Mouse (Mus musculus) intestine, embryonic 14.5 days (tissue): ENCODE measurements around the gene Igfals. TPM values are rescaled to one million over a fixed set of nuclear protein-coding genes. Genes with fewer than 3 reads are reported as not detected.
A peak's percentile ranks its signal among the peaks of the same experiment; 100 is the strongest.

Source experiments
- ATAC-seq: fragments of 200-750 bp; cut with Nextera tagmentation; replicated peaks from 2 replicates; pipeline ENCODE4 v1.8.0; 2017; ENCODE audit warnings: low read depth, moderate number of reproducible peaks, moderate TSS enrichment, moderate library complexity; ENCODE audit not compliant: low FRiP score, low TSS enrichment
- DNase-seq: peaks from one replicate; pipeline ENCODE4 v3.0.0-alpha.2; 2018; ENCODE audit warnings: low spot score
- H3K27ac ChIP-seq: fragments of 300-500 bp; sonication (generic); 2 replicates; pipeline ENCODE4 v1.5.1; 2014; ENCODE audit warnings: low read depth, mild to moderate bottlenecking, control low read depth
- H3K27me3 ChIP-seq: fragments of 300-500 bp; sonication (generic); replicated peaks from 2 replicates; pipeline ENCODE4 v1.6.1; 2014; ENCODE audit warnings: low read length, control low read depth; ENCODE audit not compliant: control insufficient read depth, insufficient read depth
- H3K36me3 ChIP-seq: fragments of 300-500 bp; sonication (generic); 2 replicates; pipeline ENCODE4 v1.6.1; 2014; ENCODE audit warnings: low read length, control low read depth; ENCODE audit not compliant: control insufficient read depth, insufficient read depth
- H3K4me1 ChIP-seq: fragments of 300-500 bp; sonication (generic); replicated peaks from 2 replicates; pipeline ENCODE4 v1.6.1; 2014; ENCODE audit warnings: low read length, control low read depth, mixed read lengths; ENCODE audit not compliant: control insufficient read depth, insufficient read depth
- H3K4me2 ChIP-seq: fragments of 300-500 bp; sonication (generic); 2 replicates; pipeline ENCODE4 v1.6.1; 2014; ENCODE audit warnings: low read length
- H3K4me3 ChIP-seq: fragments of 300-500 bp; sonication (generic); 2 replicates; pipeline ENCODE4 v1.5.1; 2014; ENCODE audit warnings: low read depth, low read length, control low read depth, mixed read lengths
- H3K9ac ChIP-seq: fragments of 300-500 bp; sonication (generic); 2 replicates; pipeline ENCODE4 v1.6.1; 2014; ENCODE audit warnings: mild to moderate bottlenecking, low read length
- H3K9me3 ChIP-seq: fragments of 300-500 bp; sonication (generic); 2 replicates; pipeline ENCODE4 v1.6.1; 2016; ENCODE audit warnings: low read length, control low read depth; ENCODE audit not compliant: control insufficient read depth
- WGBS: fragments of 180-500 bp; shearing (Covaris S2); extraction: QIAGEN DNeasy Blood & Tissue Kit; methylation state at CpG from one replicate; pipeline ENCODE4 v1.1.7; 2014; 5-methylcytosine and 5-hydroxymethylcytosine counted together
- polyA plus RNA-seq: library from polyadenylated mRNA; unstranded; fragments of >200 nt; fragmentation: Nextera tagmentation; extraction: Ambion mirVana; gene quantifications from 2 replicates; pipeline ENCODE4 v1.2.1, GENCODE M21; 2014

Gene Igfals
- polyA plus RNA-seq, 1 experiment from 2014 or later, result 0.84 TPM

DNA sequence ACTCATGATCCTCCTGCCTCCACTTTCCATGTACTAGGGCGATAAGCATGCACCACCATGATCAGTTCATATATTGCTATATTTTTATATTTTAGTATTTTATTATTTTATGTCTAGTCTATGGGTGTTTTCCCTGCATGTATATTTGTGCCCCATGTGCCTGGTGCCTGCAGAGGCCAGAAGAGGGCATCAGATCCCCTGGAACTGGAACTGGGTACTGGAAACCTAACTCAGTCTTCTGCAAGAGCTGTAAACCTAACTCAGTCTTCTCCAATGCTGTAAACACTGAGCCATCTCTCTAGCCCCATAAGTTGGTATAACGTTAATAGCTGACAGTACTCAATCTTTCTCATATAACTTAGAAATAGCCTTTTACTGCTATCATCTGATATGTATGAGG is 23.2 kb upstream of the Igfals start:
- H3K27me3 ChIP-seq, result peaks cover 2% of the 10 kb centered on the region; the same call in 1 of the 2 replicates
- DNase-seq (no peak), ATAC-seq (no peak)
- 57% methylated on average over 2 of the region's 2 CpGs for WGBS
- H3K4me3 ChIP-seq, result no peak overlapping the region
- no peak overlapping the region for H3K27ac ChIP-seq
- no peaks in the 10 kb centered on the region for H3K9me3 ChIP-seq
- H3K36me3 ChIP-seq, result no peaks in the 10 kb centered on the region
- no peaks in the 10 kb centered on the region for H3K4me1 ChIP-seq
- H3K9ac ChIP-seq, result no peak overlapping the region
- no peak overlapping the region for H3K4me2 ChIP-seq

DNA sequence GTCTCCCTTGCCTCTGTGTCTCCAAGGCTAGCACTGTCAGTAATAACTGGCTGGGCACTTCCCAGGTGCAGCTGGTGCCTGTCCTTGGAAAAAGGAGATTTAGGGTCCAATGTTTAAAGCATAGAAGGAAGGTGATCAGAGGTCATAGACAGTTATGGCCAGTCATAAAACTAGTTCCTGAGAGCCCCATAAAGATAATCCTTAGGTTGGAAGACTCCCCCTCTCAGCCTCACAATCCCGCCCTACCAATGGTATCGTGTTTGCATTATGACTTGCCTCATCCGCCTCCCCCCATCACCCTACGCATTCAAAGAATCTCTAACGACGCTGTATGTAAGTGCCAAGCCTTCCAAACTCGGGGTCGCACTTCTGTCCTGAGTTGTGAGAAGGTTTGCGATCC is 21.3 kb upstream of the Igfals start:
- H3K4me3 ChIP-seq, result no peak overlapping the region
- no peaks in the 10 kb centered on the region for H3K36me3 ChIP-seq
- no peak overlapping the region for H3K27ac ChIP-seq
- WGBS, result 35% methylated on average over 9 of the region's 9 CpGs
- no peak overlapping the region for H3K9ac ChIP-seq
- no peaks in the 10 kb centered on the region for H3K9me3 ChIP-seq
- DNase-seq (no peak), ATAC-seq (no peak)
- peaks cover 6% of the 10 kb centered on the region for H3K4me1 ChIP-seq
- peak overlapping the region; percentile 13; the same call in 1 of the 2 replicates for H3K4me2 ChIP-seq
- H3K27me3 ChIP-seq, result no peaks in the 10 kb centered on the region; the same call in 1 of the 2 replicates

DNA sequence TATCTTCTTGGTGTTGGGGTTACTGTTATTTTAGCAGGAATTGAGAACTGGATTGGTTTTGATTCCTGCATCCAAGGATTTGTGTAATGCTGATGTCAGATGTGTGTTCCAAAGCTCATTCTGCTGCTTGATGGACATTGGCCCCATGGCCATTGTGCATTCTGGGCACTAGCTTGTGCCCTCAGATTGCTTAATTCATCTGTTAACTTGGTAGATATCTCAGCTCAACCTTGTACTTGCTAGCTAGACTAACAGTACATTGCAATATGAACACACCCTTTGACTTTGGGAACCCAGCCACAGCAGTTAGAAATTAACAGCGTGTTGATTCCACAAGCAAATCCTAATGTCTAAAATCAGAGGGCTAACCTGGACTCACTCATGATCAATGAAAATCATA is 18.4 kb upstream of the Igfals start:
- ATAC-seq (no peak), DNase-seq (no peak)
- H3K9ac ChIP-seq, result no peak overlapping the region
- H3K4me1 ChIP-seq, result peaks cover 12% of the 10 kb centered on the region
- WGBS, result 100% methylated on average over 1 of the region's 1 CpGs
- no peak overlapping the region for H3K27ac ChIP-seq
- H3K27me3 ChIP-seq, result peaks cover 6% of the 10 kb centered on the region; the same call in 1 of the 2 replicates
- no peaks in the 10 kb centered on the region for H3K36me3 ChIP-seq
- no peaks in the 10 kb centered on the region for H3K9me3 ChIP-seq
- H3K4me2 ChIP-seq, result no peak overlapping the region
- H3K4me3 ChIP-seq, result no peak overlapping the region

DNA sequence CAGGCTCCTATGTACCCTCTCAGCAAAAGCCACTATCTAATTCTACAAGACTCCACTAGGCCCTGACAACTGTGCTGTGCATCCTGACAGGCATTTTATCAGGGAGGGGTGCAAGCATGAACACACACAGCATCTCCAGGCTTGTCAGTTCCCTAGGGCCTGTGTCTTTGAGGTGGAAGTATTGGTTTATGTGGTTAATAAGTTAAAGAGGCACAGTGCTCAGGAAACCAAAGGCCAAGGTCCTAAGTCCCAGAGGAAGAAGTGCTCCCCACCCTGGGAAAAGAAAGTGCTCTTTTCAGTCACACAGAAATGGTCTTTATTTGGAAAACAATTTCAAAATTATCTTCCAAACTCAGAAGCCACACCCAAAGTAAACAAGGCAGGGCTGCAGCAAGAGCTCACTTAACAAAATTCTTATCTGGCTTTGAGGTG is 17.2 kb upstream of the Igfals start:
- DNase-seq (no peak), ATAC-seq (no peak)
- H3K4me2 ChIP-seq, result peak overlapping the region; percentile 91
- H3K9ac ChIP-seq, result no peak overlapping the region
- no peak overlapping the region for H3K27ac ChIP-seq
- peaks cover 6% of the 10 kb centered on the region; the same call in 1 of the 2 replicates for H3K27me3 ChIP-seq
- peaks cover 12% of the 10 kb centered on the region for H3K4me1 ChIP-seq
- no peaks in the 10 kb centered on the region for H3K9me3 ChIP-seq
- H3K4me3 ChIP-seq, result peak overlapping the region; percentile 96
- peaks cover 5% of the 10 kb centered on the region; the same call in 1 of the 2 replicates for H3K36me3 ChIP-seq

DNA sequence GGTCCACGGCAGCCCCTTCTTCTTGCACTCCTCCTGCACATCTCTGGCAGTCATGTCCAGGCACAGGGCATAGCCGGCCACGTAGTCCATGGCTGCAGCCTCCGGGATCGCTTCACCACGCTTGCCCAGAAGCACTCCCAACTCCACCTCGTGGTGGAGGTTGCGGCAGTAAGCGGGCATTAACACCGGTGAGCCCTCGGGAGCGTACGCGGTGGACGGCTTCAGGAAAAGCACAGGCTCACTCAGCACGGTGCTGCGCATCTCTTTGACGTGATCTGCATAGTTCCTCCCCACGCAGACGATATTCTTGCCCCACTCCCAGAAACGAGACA is 16.1 kb upstream of the Igfals start:
- Histone ChIP-seq H3K27me3 (peaks cover 6% of the 10 kb centered on the region; the same call in 1 of the 2 replicates), H3K4me3 (peak overlapping the region; percentile 96), H3K9ac (peak overlapping the region; percentile 71), H3K36me3 (peaks cover 15% of the 10 kb centered on the region), H3K4me2 (peak overlapping the region; percentile 91), H3K4me1 (peaks cover 12% of the 10 kb centered on the region), H3K27ac (peak overlapping the region; percentile 91), H3K9me3 (no peaks in the 10 kb centered on the region)
- DNase-seq (no peak), ATAC-seq (no peak; the same call in 1 of the 2 replicates)
- WGBS, result under 1% methylated on average over 21 of the region's 21 CpGs

DNA sequence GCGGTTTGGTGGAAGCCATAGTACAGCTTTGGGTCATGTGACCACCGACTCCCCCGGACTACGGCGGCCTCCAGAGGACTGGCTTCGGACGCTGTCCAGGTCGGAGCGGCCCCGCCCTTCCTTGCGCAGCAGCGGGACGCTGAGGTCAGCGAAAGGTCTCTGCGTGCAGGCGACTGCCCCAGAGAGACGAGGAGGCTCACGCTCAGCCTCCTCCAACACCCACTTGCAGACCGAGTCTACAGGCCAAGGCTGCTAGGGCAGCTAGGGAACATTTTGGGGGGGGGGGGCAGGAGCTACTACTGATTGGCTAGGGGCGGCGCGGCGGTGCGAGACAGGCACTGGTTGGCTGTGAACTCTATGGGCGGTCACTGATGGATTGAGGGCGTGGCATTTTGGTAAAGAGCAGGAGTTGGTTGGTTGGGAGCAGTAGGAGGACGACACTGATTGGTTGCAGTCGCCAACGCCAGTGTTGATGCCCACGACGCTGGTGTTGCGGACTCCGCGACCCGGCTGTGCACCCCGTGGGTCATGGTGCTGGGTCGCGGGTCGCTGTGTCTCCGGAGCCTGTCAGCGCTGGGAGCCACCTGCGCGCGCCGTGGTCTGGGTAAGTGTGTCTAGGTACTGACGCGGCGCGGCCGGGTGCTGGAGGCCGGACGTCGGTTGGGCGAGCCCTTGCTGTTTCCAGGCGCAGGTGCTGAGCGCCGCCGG is 15.6 kb upstream of the Igfals start, which contains the start of gene Fahd1:
Gene Fahd1 (minus strand): TSS at position 300 of the 708 bp plus-strand sequence.
- Histone ChIP-seq H3K27ac (peak within 1 kb of the TSS; percentile 91), H3K9ac (peak within 1 kb of the TSS; percentile 71), H3K27me3 (peaks cover 6% of the 10 kb centered on the region; the same call in 1 of the 2 replicates), H3K9me3 (no peaks in the 10 kb centered on the region), H3K4me1 (peaks cover 12% of the 10 kb centered on the region), H3K4me2 (peak within 1 kb of the TSS; percentile 94), H3K4me3 (peak within 1 kb of the TSS; percentile 96), H3K36me3 (peaks cover 15% of the 10 kb centered on the region)
- WGBS, result under 1% methylated on average over 58 of the region's 58 CpGs
- ATAC-seq (peak; percentile 99), DNase-seq (peak; percentile 97)

DNA sequence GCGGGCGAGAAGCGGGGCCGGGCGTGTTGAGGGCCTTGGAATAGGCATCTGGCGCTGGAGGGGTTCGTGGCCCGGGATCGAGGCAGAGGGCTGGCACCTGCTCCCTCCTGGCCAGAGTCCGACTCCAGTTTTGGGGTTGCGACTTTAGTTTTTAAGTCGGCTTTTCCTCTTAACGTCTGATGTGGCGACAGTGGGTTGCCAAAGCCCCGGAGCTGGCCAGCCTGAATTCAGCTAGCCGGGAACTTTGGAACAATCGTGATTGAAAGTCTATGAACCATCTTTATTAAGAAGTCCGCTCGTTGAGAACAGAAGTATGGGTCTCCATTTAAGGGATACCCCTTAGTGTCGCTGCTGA is 15.0 kb upstream of the Igfals start:
- Histone ChIP-seq H3K4me1 (peaks cover 12% of the 10 kb centered on the region), H3K4me3 (peak overlapping the region; percentile 96), H3K9ac (peak overlapping the region; percentile 71), H3K9me3 (no peaks in the 10 kb centered on the region), H3K36me3 (peaks cover 15% of the 10 kb centered on the region), H3K4me2 (peak overlapping the region; percentile 94), H3K27ac (no peak overlapping the region), H3K27me3 (peaks cover 6% of the 10 kb centered on the region; the same call in 1 of the 2 replicates)
- DNase-seq, result no peak
- under 1% methylated on average over 20 of the region's 20 CpGs for WGBS
- ATAC-seq, result no peak

DNA sequence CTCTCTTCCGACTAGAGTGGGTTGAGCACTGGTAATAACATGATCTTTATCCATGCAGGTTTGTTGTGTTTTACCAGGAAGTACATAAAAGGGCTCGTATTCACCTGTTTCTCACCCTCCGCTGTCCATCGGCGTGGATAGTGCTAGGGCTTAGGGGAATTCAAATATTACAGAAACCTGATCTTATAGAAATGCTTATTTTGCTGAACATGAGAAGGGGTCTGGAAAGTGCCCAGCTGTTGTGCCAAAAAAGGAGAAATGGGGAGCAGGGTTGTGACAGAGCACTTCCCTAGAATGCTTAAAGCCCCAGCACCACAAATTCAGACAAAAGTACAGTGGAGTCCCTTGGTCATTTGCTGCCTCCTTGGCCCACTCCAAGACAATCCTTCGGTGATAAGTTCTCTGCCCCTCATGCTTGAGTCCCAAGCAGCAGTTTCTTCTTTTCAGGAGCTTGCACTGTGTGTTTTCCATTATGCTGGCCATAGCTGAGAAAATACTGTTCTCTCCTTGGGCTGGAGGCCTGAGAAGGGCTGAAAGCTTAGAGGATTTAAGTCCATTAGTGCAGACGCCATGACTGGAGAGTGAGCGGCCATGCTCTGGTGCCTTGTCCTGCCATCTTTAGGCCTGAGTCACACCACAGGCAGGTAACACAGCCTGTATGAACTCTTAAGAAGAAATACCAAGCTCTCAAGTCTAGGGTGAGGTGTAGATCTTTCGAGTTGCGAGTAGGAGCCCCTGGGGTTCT is 14.2 kb upstream of the Igfals start:
- no peaks in the 10 kb centered on the region for H3K9me3 ChIP-seq
- peak overlapping the region; percentile 94 for H3K4me2 ChIP-seq
- H3K9ac ChIP-seq, result no peak overlapping the region
- DNase-seq (no peak), ATAC-seq (no peak)
- WGBS, result 81% methylated on average over 10 of the region's 10 CpGs
- H3K27ac ChIP-seq, result no peak overlapping the region
- H3K36me3 ChIP-seq, result peaks cover 21% of the 10 kb centered on the region
- peaks cover 6% of the 10 kb centered on the region; the same call in 1 of the 2 replicates for H3K27me3 ChIP-seq
- peak overlapping the region; percentile 96; the same call in 1 of the 2 replicates for H3K4me3 ChIP-seq
- H3K4me1 ChIP-seq, result peaks cover 12% of the 10 kb centered on the region
